Mouse (Mus musculus) neural tube, embryonic 11.5 days (tissue): Measurements from ENCODE around the gene Bend6. TPM values are rescaled to one million over a fixed set of nuclear protein-coding genes. Genes with fewer than 3 reads are reported as not detected.

ENCODE experiments used
- ATAC-seq: fragments of 200-750 bp; cut with Nextera tagmentation; 2 replicates; pipeline ENCODE4 v1.8.0; 2017; ENCODE audit warnings: moderate number of reproducible peaks, mild to moderate bottlenecking, moderate TSS enrichment, moderate library complexity; ENCODE audit not compliant: insufficient read depth, low FRiP score, low TSS enrichment
- DNase-seq: peaks from one replicate; pipeline ENCODE4 v3.0.0-alpha.2; 2015; ENCODE audit warnings: low spot score
- H3K27ac ChIP-seq: fragments of 300-500 bp; sonication (generic); 2 replicates; pipeline ENCODE4 v1.5.1; 2014; ENCODE audit warnings: low read depth, mild to moderate bottlenecking, low read length
- H3K27me3 ChIP-seq: fragments of 300-500 bp; sonication (generic); 2 replicates; pipeline ENCODE4 v1.6.1; 2014; ENCODE audit warnings: mild to moderate bottlenecking, low read length, mixed read lengths; ENCODE audit not compliant: control insufficient read depth, insufficient read depth
- H3K36me3 ChIP-seq: fragments of 300-500 bp; sonication (generic); 2 replicates; pipeline ENCODE4 v1.6.1; 2014; ENCODE audit warnings: mild to moderate bottlenecking, low read length, moderate library complexity, mixed read lengths; ENCODE audit not compliant: control insufficient read depth, insufficient read depth
- H3K4me1 ChIP-seq: fragments of 300-500 bp; sonication (generic); 2 replicates; pipeline ENCODE4 v1.6.1; 2014; ENCODE audit warnings: low read length, mixed read lengths; ENCODE audit not compliant: control insufficient read depth, insufficient read depth
- H3K4me2 ChIP-seq: fragments of 300-500 bp; sonication (generic); 2 replicates; pipeline ENCODE4 v1.6.1; 2014; ENCODE audit warnings: low read depth, mild to moderate bottlenecking, moderate library complexity
- H3K4me3 ChIP-seq: fragments of 300-500 bp; sonication (generic); 2 replicates; pipeline ENCODE4 v1.5.1; 2014; ENCODE audit warnings: low read depth, low read length
- H3K9ac ChIP-seq: fragments of 300-500 bp; sonication (generic); 2 replicates; pipeline ENCODE4 v1.6.1; 2014; ENCODE audit warnings: mild to moderate bottlenecking, low read length
- H3K9me3 ChIP-seq: fragments of 300-500 bp; sonication (generic); 2 replicates; pipeline ENCODE4 v1.6.1; 2016; ENCODE audit warnings: low read length; ENCODE audit not compliant: control insufficient read depth
- WGBS: fragments of 180-500 bp; shearing (Covaris S2); extraction: QIAGEN DNeasy Blood & Tissue Kit; methylation state at CpG from one replicate; pipeline ENCODE4 v1.1.7; 2014; 5-methylcytosine and 5-hydroxymethylcytosine counted together
- polyA plus RNA-seq: library from polyadenylated mRNA; unstranded; fragments of >200 nt; fragmentation: Nextera tagmentation; extraction: Ambion mirVana; gene quantifications from 2 replicates; pipeline ENCODE4 v1.2.1, GENCODE M21; 2014

Gene Bend6
- polyA plus RNA-seq, 1 experiment from 2014 or later: 2.1 TPM

GRCm38 (mm10) chr1:33803323-33803722 is 104.3 kb downstream of the Bend6 start:
- Histone ChIP-seq H3K4me1 (no peaks in the 10 kb centered on the region), H3K9ac (no peak overlapping the region), H3K4me2 (no peak overlapping the region), H3K9me3 (no peaks in the 10 kb centered on the region), H3K36me3 (peaks cover 25% of the 10 kb centered on the region), H3K4me3 (no peak overlapping the region), H3K27ac (no peak overlapping the region), H3K27me3 (no peaks in the 10 kb centered on the region)
- WGBS: 97% methylated on average over 2 of the region's 2 CpGs
- DNase-seq (no peak), ATAC-seq (no peak)

Other genes with a start within 250 kb of the Bend6 start
- gene Prim2, start 238.0 kb downstream of the Bend6 start, polyA plus RNA-seq: 41.9 and 47.9 TPM in 2 replicates
- 26.2 and 27.5 TPM in 2 replicates for gene Rab23, start 187.9 kb downstream of the Bend6 start, polyA plus RNA-seq
- gene Bag2, start 150.0 kb downstream of the Bend6 start, polyA plus RNA-seq: 28.5 and 29.5 TPM in 2 replicates
- gene Zfp451, start 93.2 kb downstream of the Bend6 start, polyA plus RNA-seq: 47.5 and 50.1 TPM in 2 replicates
- 42.2 and 46.2 TPM in 2 replicates for gene Dst, start 409 bp upstream of the Bend6 start, polyA plus RNA-seq